Mouse (Mus musculus) stomach, embryonic 14.5 days (tissue): ENCODE results near the gene Plcd3. TPM values are rescaled to one million over a fixed set of nuclear protein-coding genes. Genes with fewer than 3 reads are reported as not detected.

Experiments used
- ATAC-seq: fragments of 200-750 bp; cut with Nextera tagmentation; 2 replicates; pipeline ENCODE4 v1.8.0; 2017; ENCODE audit warnings: low read depth, moderate TSS enrichment; ENCODE audit not compliant: insufficient number of reproducible peaks, insufficient read depth, low FRiP score
- H3K27ac ChIP-seq: fragments of 300-500 bp; sonication (generic); 2 replicates; pipeline ENCODE4 v1.5.1; 2014; ENCODE audit warnings: mild to moderate bottlenecking, low read length, moderate library complexity, mixed read lengths
- H3K27me3 ChIP-seq: fragments of 300-500 bp; sonication (generic); 2 replicates; pipeline ENCODE4 v1.6.1; 2014; ENCODE audit warnings: low read length, control low read depth, mixed read lengths; ENCODE audit not compliant: control insufficient read depth, insufficient read depth
- H3K36me3 ChIP-seq: fragments of 300-500 bp; sonication (generic); 2 replicates; pipeline ENCODE4 v1.6.1; 2014; ENCODE audit warnings: mild to moderate bottlenecking, control low read depth, low read length, moderate library complexity, mixed read lengths; ENCODE audit not compliant: control insufficient read depth, insufficient read depth
- H3K4me1 ChIP-seq: fragments of 300-500 bp; sonication (generic); 2 replicates; pipeline ENCODE4 v1.6.1; 2014; ENCODE audit warnings: low read length, control low read depth, mixed read lengths; ENCODE audit not compliant: control insufficient read depth, insufficient read depth
- H3K4me2 ChIP-seq: fragments of 300-500 bp; sonication (generic); replicated peaks from 2 replicates; pipeline ENCODE4 v1.6.1; 2014; ENCODE audit warnings: low read depth, low read length, control low read depth
- H3K4me3 ChIP-seq: fragments of 300-500 bp; sonication (generic); 2 replicates; pipeline ENCODE4 v1.5.1; 2014; ENCODE audit warnings: low read depth, low read length, control low read depth
- H3K9ac ChIP-seq: fragments of 300-500 bp; sonication (generic); replicated peaks from 2 replicates; pipeline ENCODE4 v1.6.1; 2014; ENCODE audit warnings: low read depth, mild to moderate bottlenecking, control low read depth, low read length, moderate library complexity, mixed read lengths
- H3K9me3 ChIP-seq: fragments of 300-500 bp; sonication (generic); 2 replicates; pipeline ENCODE4 v1.6.1; 2016; ENCODE audit warnings: low read depth, low read length, control low read depth; ENCODE audit not compliant: control insufficient read depth
- WGBS: fragments of 180-500 bp; shearing (Covaris S2); extraction: QIAGEN DNeasy Blood & Tissue Kit; methylation state at CpG from one replicate; pipeline ENCODE4 v1.1.7; 2014; 5-methylcytosine and 5-hydroxymethylcytosine counted together
- polyA plus RNA-seq: library from polyadenylated mRNA; unstranded; fragments of >200 nt; fragmentation: Nextera tagmentation; extraction: Ambion mirVana; gene quantifications from 2 replicates; pipeline ENCODE4 v1.2.1, GENCODE M21; 2014

Gene Plcd3
- polyA plus RNA-seq, 1 experiment from 2014 or later = 2.5 TPM

- peak overlapping the region; percentile 77 for H3K4me2 ChIP-seq
- peak overlapping the region; percentile 75 for H3K9ac ChIP-seq
- ATAC-seq = peak; percentile 68; the same call in 1 of the 2 replicates
- 1% methylated on average over 34 of the region's 34 CpGs for WGBS
- H3K36me3 ChIP-seq = no peaks in the 10 kb centered on the region
- peaks cover 32% of the 10 kb centered on the region for H3K4me1 ChIP-seq
- H3K9me3 ChIP-seq = no peaks in the 10 kb centered on the region
- peak overlapping the region; percentile 91 for H3K27ac ChIP-seq
- H3K27me3 ChIP-seq = no peaks in the 10 kb centered on the region
- peak overlapping the region; percentile 75 for H3K4me3 ChIP-seq
Measured at GRCm38 (mm10) chr11:103115163-103116007, 13.9 kb upstream of the Plcd3 start.

DNA sequence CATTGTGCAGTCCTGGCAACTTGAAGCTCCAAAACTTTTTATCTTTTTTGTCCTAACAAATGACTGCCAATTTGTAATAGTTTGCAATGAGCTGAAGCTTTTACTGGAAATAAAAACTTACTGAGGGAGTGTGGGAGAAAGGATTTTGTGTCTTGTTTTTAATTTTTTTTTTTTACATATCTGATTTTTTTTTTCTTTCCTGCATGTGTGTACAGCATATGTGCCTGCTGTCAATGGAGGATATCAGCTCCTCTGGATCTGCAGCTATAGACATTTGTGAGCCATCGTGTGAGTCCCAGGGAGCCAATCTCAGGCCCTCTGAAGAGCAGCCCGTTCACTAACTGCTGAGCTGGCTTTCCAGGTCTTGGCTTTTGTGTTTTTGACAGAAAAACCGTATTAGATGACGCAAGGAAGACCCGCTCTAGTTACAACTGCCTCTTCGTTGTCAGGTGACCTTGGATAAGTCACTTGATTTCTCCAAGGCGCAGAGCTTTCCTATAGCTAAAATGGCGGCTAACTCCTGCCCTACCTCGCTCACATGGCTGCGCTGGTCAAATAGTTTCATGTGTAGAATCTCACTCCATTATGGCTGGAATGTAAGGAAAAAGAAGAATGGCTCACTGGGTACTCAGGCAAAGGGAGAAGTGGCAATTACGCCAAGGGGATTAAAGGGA is 12.9 kb upstream of the Plcd3 start:
- H3K36me3 ChIP-seq = no peaks in the 10 kb centered on the region
- H3K9me3 ChIP-seq = no peaks in the 10 kb centered on the region
- peak overlapping the region; percentile 91; the same call in 1 of the 2 replicates for H3K27ac ChIP-seq
- peaks cover 32% of the 10 kb centered on the region for H3K4me1 ChIP-seq
- 86% methylated on average over 11 of the region's 11 CpGs for WGBS
- no peak for ATAC-seq
- H3K27me3 ChIP-seq = no peaks in the 10 kb centered on the region
- H3K4me2 ChIP-seq = peak overlapping the region; percentile 77
- peak overlapping the region; percentile 75 for H3K4me3 ChIP-seq
- peak overlapping the region; percentile 75 for H3K9ac ChIP-seq

DNA sequence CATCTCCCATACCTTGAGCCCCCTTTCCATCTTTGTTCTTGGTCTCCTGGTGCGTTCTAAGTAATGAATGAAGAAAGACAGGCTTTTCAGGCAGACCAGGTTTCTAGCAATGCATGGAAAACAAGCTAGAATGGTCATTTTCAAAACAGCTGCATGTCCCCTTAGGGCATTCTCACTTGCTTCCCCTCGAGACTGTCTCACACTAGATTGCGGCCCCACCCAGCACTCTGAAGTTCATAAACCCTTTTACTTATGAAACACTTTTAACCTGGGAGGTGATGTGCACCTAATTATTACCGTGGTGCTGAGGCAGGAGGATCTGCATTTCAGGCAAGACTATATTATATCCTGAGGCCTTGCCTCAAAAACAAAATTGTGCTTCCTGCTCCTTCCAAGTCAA is 12.3 kb upstream of the Plcd3 start:
- ATAC-seq = no peak
- no peak overlapping the region for H3K27ac ChIP-seq
- no peaks in the 10 kb centered on the region for H3K36me3 ChIP-seq
- H3K4me2 ChIP-seq = no peak overlapping the region
- H3K27me3 ChIP-seq = no peaks in the 10 kb centered on the region
- H3K9ac ChIP-seq = no peak overlapping the region
- no peak overlapping the region for H3K4me3 ChIP-seq
- peaks cover 28% of the 10 kb centered on the region for H3K4me1 ChIP-seq
- no peaks in the 10 kb centered on the region for H3K9me3 ChIP-seq
- whole genome bisulfite sequencing = 78% methylated on average over 4 of the region's 4 CpGs

GRCm38 (mm10) chr11:103113005-103113404 is 11.5 kb upstream of the Plcd3 start:
- no peak overlapping the region for H3K4me2 ChIP-seq
- peak overlapping the region; percentile 84; the same call in 1 of the 2 replicates for H3K27ac ChIP-seq

GRCm38 (mm10) chr11:103112552-103112912 is 11.1 kb upstream of the Plcd3 start:
- no peaks in the 10 kb centered on the region for H3K27me3 ChIP-seq
- peak overlapping the region; percentile 34 for H3K4me3 ChIP-seq
- H3K9ac ChIP-seq = peak overlapping the region; percentile 30
- 25% methylated on average over 9 of the region's 9 CpGs for WGBS
- H3K9me3 ChIP-seq = no peaks in the 10 kb centered on the region
- no peaks in the 10 kb centered on the region for H3K36me3 ChIP-seq
- H3K4me2 ChIP-seq = peak overlapping the region; percentile 79
- H3K4me1 ChIP-seq = peaks cover 23% of the 10 kb centered on the region
- ATAC-seq = no peak
- peak overlapping the region; percentile 84 for H3K27ac ChIP-seq

More at GRCm38 (mm10) chr11:103113005-103113404, 11.5 kb upstream of the Plcd3 start:
- H3K36me3 ChIP-seq = no peaks in the 10 kb centered on the region
- H3K4me1 ChIP-seq = peaks cover 23% of the 10 kb centered on the region
- ATAC-seq = no peak
- no peak overlapping the region for H3K4me3 ChIP-seq
- 42% methylated on average over 12 of the region's 12 CpGs for WGBS
- H3K9me3 ChIP-seq = no peaks in the 10 kb centered on the region
- H3K27me3 ChIP-seq = no peaks in the 10 kb centered on the region
- H3K9ac ChIP-seq = no peak overlapping the region

DNA sequence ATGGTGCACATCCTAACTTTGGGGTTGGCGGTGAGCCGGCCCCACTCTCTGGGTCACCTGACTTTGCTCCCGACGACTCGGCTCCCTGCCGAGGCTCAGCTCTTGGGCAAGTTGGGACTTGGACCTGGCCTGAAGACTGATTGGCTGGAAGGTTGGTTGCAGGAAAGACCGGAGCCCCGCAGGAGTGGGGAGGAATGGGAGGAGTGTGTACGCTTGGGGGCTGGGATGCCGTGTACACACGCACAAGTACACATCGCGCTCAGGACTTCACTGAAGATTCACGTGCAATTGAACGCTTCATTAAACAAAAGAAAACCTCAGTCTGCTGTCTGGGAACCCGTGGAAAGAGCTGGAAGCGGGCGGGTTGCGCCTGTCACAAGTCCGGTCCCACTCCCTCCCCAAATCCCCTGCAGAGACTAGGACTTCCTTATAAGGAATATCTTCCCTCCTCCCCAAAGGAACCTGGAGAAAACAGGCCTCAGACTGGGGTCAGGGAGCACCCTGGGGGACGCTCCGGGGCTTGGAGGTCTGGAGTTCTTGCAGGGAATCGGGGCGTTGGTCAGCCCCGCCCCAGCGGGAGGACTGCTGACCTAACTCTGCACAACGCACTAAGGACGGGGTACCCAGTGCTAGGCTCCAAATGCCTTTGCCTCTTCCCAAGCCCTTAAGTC is 10.6 kb upstream of the Plcd3 start:
- no peaks in the 10 kb centered on the region for H3K9me3 ChIP-seq
- H3K9ac ChIP-seq = peak overlapping the region; percentile 30
- no peaks in the 10 kb centered on the region for H3K36me3 ChIP-seq
- H3K4me3 ChIP-seq = peak overlapping the region; percentile 34
- peak overlapping the region; percentile 79 for H3K4me2 ChIP-seq
- no peaks in the 10 kb centered on the region for H3K27me3 ChIP-seq
- peaks cover 23% of the 10 kb centered on the region for H3K4me1 ChIP-seq
- H3K27ac ChIP-seq = peak overlapping the region; percentile 84
- 2% methylated on average over 28 of the region's 28 CpGs for WGBS
- 0 out of 2 replicates have a peak, but pooled peaks have one; percentile 11 for ATAC-seq

DNA sequence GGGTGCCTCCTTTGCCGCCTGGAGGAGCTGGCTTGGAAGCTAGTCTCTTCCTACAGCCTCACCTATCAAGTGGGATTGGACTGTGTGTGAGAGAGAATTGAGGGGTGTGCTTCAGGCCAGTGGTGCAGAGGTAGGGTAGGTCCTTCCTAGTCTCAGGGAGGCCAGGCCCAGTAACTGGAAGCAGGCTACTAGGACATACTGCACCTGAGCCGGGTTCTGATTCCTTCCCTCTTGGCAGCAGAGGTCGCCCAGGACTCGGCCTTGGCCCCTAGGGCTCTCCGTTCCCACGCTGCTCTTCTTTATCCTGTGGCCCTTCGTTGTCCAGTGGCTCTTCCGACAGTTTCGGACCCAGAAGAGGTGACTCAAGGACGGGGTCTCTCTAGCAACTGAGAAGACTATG is 9.8 kb upstream of the Plcd3 start:
- Histone ChIP-seq H3K4me2 (peak overlapping the region; percentile 79), H3K9me3 (no peaks in the 10 kb centered on the region), H3K36me3 (no peaks in the 10 kb centered on the region), H3K4me3 (peak overlapping the region; percentile 34), H3K27me3 (no peaks in the 10 kb centered on the region), H3K27ac (peak overlapping the region; percentile 84; the same call in 1 of the 2 replicates), H3K4me1 (peaks cover 23% of the 10 kb centered on the region), H3K9ac (peak overlapping the region; percentile 30; the same call in 1 of the 2 replicates)
- 20% methylated on average over 10 of the region's 10 CpGs for WGBS
- ATAC-seq = no peak

GRCm38 (mm10) chr11:103106386-103106785 is 4.9 kb upstream of the Plcd3 start:
- Histone ChIP-seq H3K27me3 (no peaks in the 10 kb centered on the region), H3K4me3 (no peak overlapping the region), H3K27ac (no peak overlapping the region), H3K4me1 (peaks cover 3% of the 10 kb centered on the region; the same call in 1 of the 2 replicates), H3K9me3 (no peaks in the 10 kb centered on the region), H3K4me2 (no peak overlapping the region), H3K36me3 (no peaks in the 10 kb centered on the region), H3K9ac (no peak overlapping the region)
- WGBS = 54% methylated on average over 4 of the region's 4 CpGs
- ATAC-seq = no peak
